Mouse (Mus musculus): ENCODE measurements at regions not wholly inside any gene's neighbourhood (a gene's known extent, or its start where the extent isn't known, plus 50 kb on each side); places are given as distances from the start of the nearest gene placed in this dataset.

DNA sequence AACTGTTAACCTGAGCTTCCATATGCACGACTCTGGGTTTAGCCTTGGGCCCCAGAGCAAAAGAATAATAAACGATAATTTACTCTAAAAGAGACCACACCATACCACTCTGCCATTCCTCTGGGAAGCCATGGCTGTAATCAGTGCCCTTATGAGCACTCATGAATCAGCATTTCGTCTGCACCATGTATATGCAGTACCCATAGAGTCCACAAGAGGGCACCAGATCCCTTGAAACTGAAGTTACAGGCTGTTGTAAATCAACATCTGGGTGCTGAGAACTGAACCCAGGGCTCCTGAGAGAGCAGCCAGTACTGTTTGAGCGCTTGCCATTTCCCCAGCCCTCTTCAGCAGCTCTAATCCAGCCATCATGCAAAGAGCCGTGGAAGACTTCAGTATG is 508.7 kb upstream of the Zdhhc25 start:
- H3K9me3 ChIP-seq (replicated peaks; ENCODE audit: insufficient read depth, low read length), result no peaks in the 10 kb centered on the region
- no peaks in the 10 kb centered on the region for H3K36me3 ChIP-seq (ENCODE audit: control insufficient read depth in 1 of 2, insufficient read depth in 2 of 2, low read length in 2 of 2)
- H3K4me3 ChIP-seq (ENCODE audit: control insufficient read depth in 1 of 2, insufficient read depth in 1 of 2, low read depth in 2 of 2, low read length in 2 of 2), result no peak overlapping the region
- no peak overlapping the region for H3K9ac ChIP-seq (ENCODE audit: control insufficient read depth, low read depth, low read length, poor library complexity, severe bottlenecking)
- TF ChIP-seq RAD21 (IDR thresholded peaks at IDR 0.05; ENCODE audit: low read depth, low read length) (peak; percentile 17), GABPA (IDR thresholded peaks at IDR 0.05; ENCODE audit: low read depth, low read length) (no peak), POLR2AphosphoS5 (IDR thresholded peaks at IDR 0.05; ENCODE audit: borderline replicate concordance, low read depth, low read length) (no peak), CTCF (IDR thresholded peaks at IDR 0.05 in 2 of 3, conservative IDR thresholded peaks at IDR 0.05 in 1 of 3; ENCODE audit: control insufficient read depth in 1 of 3, insufficient read depth in 1 of 3, low read depth in 2 of 3, low read length in 3 of 3, poor library complexity in 1 of 3, severe bottlenecking in 1 of 3) (peak; percentile 1 to 26 (median 17); a peak in 2 of 6 replicates), JUND (IDR thresholded peaks at IDR 0.05; ENCODE audit: low read depth, low read length) (no peak), MAZ (IDR thresholded peaks at IDR 0.05; ENCODE audit: low read depth, low read length) (no peak), POLR2AphosphoS2 (IDR thresholded peaks at IDR 0.05; ENCODE audit: low read length) (no peak)
- no peaks in the 10 kb centered on the region for H3K79me2 ChIP-seq (ENCODE audit: control insufficient read depth, insufficient read depth, low read length, poor library complexity)
- no peak overlapping the region for H3K27ac ChIP-seq (ENCODE audit: control insufficient read depth, low read depth, low read length)
- H3K27me3 ChIP-seq (ENCODE audit: control insufficient read depth in 1 of 2, insufficient read depth in 2 of 2, low read length in 2 of 2), result no peaks in the 10 kb centered on the region
- peak; percentile 4 for DNase-seq (ENCODE audit: low read depth, low spot score)
- H3K4me1 ChIP-seq (ENCODE audit: control insufficient read depth in 1 of 2, insufficient read depth in 2 of 2, low read length in 2 of 2), result no peaks in the 10 kb centered on the region

GRCm38 (mm10) chr15:88120376-88120775 is 479.7 kb upstream of the Zdhhc25 start:
- Histone ChIP-seq H3K9me3 (replicated peaks; ENCODE audit: insufficient read depth, low read length) (no peaks in the 10 kb centered on the region), H3K36me3 (ENCODE audit: control insufficient read depth in 1 of 2, insufficient read depth in 2 of 2, low read length in 2 of 2) (no peaks in the 10 kb centered on the region), H3K9ac (ENCODE audit: control insufficient read depth, low read depth, low read length, poor library complexity, severe bottlenecking) (no peak overlapping the region), H3K27ac (ENCODE audit: control insufficient read depth, low read depth, low read length) (no peak overlapping the region), H3K27me3 (ENCODE audit: control insufficient read depth in 1 of 2, insufficient read depth in 2 of 2, low read length in 2 of 2) (no peaks in the 10 kb centered on the region), H3K4me3 (ENCODE audit: control insufficient read depth in 1 of 2, insufficient read depth in 1 of 2, low read depth in 2 of 2, low read length in 2 of 2) (no peak overlapping the region), H3K4me1 (ENCODE audit: control insufficient read depth in 1 of 2, insufficient read depth in 2 of 2, low read length in 2 of 2) (no peaks in the 10 kb centered on the region), H3K79me2 (ENCODE audit: control insufficient read depth, insufficient read depth, low read length, poor library complexity) (no peaks in the 10 kb centered on the region)
- TF ChIP-seq NRF1 (IDR thresholded peaks at IDR 0.05; ENCODE audit: insufficient read depth, low read depth, low read length, poor library complexity, severe bottlenecking), result no peak
- no peak for TF ChIP-seq ZMIZ1 (IDR thresholded peaks at IDR 0.05; ENCODE audit: low read depth, low read length)
- no peak for TF ChIP-seq NELFE (IDR thresholded peaks at IDR 0.05; ENCODE audit: low read depth, low read length)
- TF ChIP-seq SMC3 (IDR thresholded peaks at IDR 0.05; ENCODE audit: low read depth, low read length), result no peak
- TF ChIP-seq TBP (IDR thresholded peaks at IDR 0.05; ENCODE audit: low read depth, low read length), result no peak
- TF ChIP-seq POLR2AphosphoS5 (IDR thresholded peaks at IDR 0.05; ENCODE audit: borderline replicate concordance, low read depth, low read length), result no peak
- no peak for TF ChIP-seq CTCF (IDR thresholded peaks at IDR 0.05 in 2 of 3, conservative IDR thresholded peaks at IDR 0.05 in 1 of 3; ENCODE audit: control insufficient read depth in 1 of 3, insufficient read depth in 1 of 3, low read depth in 2 of 3, low read length in 3 of 3, poor library complexity in 1 of 3, severe bottlenecking in 1 of 3)
- no peak for TF ChIP-seq BHLHE40 (IDR thresholded peaks at IDR 0.05; ENCODE audit: borderline replicate concordance, low read depth, low read length)
- no peak for TF ChIP-seq MYC (IDR thresholded peaks at IDR 0.05; ENCODE audit: low read depth, low read length)
- TF ChIP-seq ZKSCAN1 (IDR thresholded peaks at IDR 0.05; ENCODE audit: low read depth, low read length), result no peak
- no peak for TF ChIP-seq ELF1 (IDR thresholded peaks at IDR 0.05; ENCODE audit: low read depth, low read length)
- no peak for TF ChIP-seq MEF2A (IDR thresholded peaks at IDR 0.05; ENCODE audit: extremely low read depth, insufficient replicate concordance, low read depth, low read length, poor library complexity, severe bottlenecking)
- TF ChIP-seq MAFK (IDR thresholded peaks at IDR 0.05; ENCODE audit: borderline replicate concordance, low read depth, low read length), result no peak
- TF ChIP-seq MAX (IDR thresholded peaks at IDR 0.05; ENCODE audit: low read length), result no peak
- TF ChIP-seq POLR2A (IDR thresholded peaks at IDR 0.05; ENCODE audit: control insufficient read depth in 1 of 2, insufficient read depth in 1 of 2, low read depth in 1 of 2, low read length in 2 of 2, poor library complexity in 1 of 2), result no peak
- TF ChIP-seq USF2 (IDR thresholded peaks at IDR 0.05; ENCODE audit: borderline replicate concordance in 1 of 2, insufficient read depth in 1 of 2, low read depth in 1 of 2, low read length in 2 of 2), result no peak
- no peak for TF ChIP-seq CHD2 (IDR thresholded peaks at IDR 0.05; ENCODE audit: low read length)
- TF ChIP-seq USF1 (IDR thresholded peaks at IDR 0.05; ENCODE audit: low read depth, low read length), result no peak
- TF ChIP-seq POLR2AphosphoS2 (IDR thresholded peaks at IDR 0.05; ENCODE audit: low read length), result no peak
- DNase-seq (ENCODE audit: low read depth, low spot score), result peak; percentile 1
